Mouse (Mus musculus) limb, embryonic 12.5 days (tissue): Measurements from ENCODE around the gene Mrap2. TPM values are rescaled to one million over a fixed set of nuclear protein-coding genes. Genes with fewer than 3 reads are reported as not detected.

Source experiments
- polyA plus RNA-seq: library from polyadenylated mRNA; unstranded; fragments of >200 nt; fragmentation: Nextera tagmentation; extraction: Ambion mirVana; gene quantifications from 2 replicates; pipeline ENCODE4 v1.2.1, GENCODE M21; 2016

Mrap2 gene
- polyA plus RNA-seq, 1 experiment from 2014 or later, result 0.14 TPM

Other genes starting within 250 kb of the Mrap2 start
- not detected in 2 replicates for gene Ripply2, start 128.8 kb upstream of the Mrap2 start, polyA plus RNA-seq
- 51.4 and 57.8 TPM in 2 replicates for gene Cyb5r4, start 122.3 kb upstream of the Mrap2 start, polyA plus RNA-seq
- 8.9 and 10.0 TPM in 2 replicates for gene Cep162, start 111.2 kb downstream of the Mrap2 start, polyA plus RNA-seq